Mouse (Mus musculus) ZHBTc4 (cell line): ENCODE data around the gene Mobp.

ENCODE experiments used
- DNase-seq: peaks from one replicate; pipeline ENCODE4 v3.0.0-alpha.2; 2011; ENCODE audit warnings: low read depth, low spot score

The Mobp gene

DNA sequence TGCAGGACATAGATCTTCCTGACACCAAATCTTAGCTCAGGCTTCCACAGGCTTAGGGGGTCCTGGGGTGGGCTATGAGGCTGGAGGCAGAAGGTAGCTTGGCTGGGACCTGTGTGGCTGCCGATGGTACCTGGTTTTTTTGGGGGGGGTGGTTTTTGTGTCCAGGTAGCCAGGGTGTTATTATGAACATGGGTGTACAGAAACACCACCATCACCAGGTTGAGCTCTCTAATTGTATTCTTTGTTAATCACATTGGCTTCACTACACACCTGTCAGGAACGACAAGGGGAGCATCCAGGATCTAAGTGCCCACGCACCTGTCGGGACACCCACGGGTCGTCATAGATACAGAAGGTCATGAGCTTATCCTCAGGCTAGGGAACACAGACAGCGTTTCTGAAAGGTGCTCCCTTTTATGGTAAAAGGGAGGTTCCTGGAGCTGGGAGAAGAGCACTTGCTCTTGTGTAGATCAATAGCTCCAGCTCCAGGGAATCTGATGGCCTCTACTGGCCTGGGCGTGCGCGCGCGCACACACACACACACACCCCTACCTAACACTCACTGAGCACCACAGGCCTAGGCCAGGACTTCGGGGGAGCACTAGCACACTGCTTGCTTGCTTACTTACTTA, 14.9 kb upstream of the Mobp start:
- peak; percentile 84 for DNase-seq

DNA sequence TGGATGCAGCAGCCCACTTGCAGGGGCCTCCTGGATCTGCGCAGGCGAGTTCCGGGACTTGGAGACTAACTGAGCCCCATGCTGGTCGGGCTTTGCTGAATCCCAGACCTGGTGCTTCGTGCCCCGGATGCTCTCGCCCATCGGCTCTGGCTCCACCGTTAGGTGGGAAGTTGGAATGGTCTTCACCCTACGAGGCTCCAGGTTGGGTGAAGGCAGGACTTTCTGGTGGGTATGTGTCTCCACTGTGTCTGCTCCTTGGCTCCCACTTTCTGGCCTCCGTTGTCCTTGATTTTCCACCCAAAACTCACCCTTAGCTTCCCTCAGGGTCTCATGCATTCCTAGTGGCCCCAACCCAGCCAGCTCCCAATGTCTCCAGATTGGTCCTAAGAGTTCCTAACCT, 14.1 kb upstream of the Mobp start:
- peak; percentile 56 for DNase-seq

DNA sequence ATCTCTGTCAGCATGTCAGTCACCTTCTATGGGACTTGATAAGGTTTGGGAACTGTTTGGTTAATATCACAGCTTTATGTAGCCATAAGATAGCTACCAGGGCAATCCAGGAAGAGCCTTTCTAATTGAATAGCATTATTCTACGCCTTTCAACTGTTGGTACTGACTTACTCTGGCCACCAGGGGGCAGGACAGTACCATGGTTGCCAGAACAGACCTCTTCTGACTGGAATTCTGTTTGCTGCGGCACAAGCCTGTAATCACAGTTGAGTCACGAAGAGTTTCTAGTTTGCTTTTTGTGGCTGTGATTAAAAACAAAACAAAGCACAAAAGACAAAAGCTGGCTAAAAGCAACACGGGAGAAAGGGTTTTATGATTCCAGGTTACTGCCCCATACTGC, 8.9 kb upstream of the Mobp start:
- peak; percentile 89 for DNase-seq

DNA sequence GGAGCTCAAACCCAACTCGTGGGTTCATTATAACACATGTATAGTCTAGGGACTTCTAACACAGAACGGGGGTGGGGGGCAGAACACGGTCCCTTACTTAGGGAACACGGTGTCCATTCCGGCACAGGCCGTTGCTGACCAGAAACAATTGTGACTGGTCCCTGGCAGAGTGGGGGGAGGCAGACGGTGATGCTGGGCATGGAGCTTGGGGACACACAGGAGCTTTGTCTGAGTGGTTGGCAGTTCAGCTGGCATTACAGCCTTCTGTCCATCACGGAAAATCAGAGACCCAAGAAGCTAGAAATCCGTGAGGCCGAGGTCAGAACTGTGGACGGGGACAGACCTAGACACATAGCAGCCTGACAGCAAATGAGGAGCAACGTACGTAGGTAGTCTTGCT, 5.0 kb upstream of the Mobp start:
- no peak for DNase-seq

DNA sequence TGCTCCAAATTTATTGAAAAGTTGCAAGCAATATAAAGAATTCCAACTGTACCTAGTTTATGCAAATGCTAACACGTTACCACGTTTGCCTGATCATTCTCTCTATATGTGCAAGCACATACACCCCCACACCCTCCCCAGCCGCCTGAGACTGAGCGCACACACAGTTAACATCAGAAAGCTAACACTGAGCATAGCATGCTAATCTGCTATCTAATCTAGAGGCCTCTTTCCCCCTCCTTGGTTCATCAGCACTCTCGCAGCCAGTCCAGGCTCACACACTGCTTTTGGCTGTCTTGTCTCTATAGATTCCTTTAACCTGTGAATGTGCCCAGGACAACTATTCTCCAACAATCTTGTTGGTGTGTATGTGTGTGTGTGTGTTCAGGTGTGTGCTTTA, 1.6 kb downstream of the Mobp start:
- no peak for DNase-seq

DNA sequence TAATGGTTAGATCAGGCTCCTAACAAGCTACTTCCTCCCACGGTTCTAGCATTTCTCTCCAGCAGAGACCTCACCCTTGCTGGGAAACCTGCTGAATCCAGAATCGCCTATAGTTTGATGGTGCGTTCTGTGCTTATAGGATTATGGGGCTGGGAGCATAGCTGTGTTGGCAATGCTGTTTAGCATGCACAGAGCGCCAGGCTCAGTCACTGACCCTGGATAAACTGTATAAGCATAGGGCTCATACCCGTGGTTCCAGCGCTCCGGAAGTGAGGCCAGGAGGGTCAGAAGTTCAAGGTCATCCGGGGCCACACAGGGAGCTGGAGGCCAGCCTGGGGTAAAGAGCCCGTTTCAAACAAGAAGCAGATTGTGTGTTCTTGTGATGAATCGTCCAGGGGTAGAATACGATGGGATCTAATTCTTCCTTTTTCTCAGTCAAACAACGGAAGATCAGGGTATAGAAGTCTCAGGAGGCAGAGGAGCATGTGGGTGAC, 2.4 kb downstream of the Mobp start:
- peak; percentile 82 for DNase-seq

- no peak for DNase-seq
Observed at GRCm38 (mm10) chr9:120158047-120158446, 8.5 kb downstream of the Mobp start.

GRCm38 (mm10) chr9:120163862-120164261, 14.4 kb downstream of the Mobp start:
- DNase-seq: peak; percentile 88

GRCm38 (mm10) chr9:120167826-120168225, 18.3 kb downstream of the Mobp start:
- DNase-seq: peak; percentile 53

DNA sequence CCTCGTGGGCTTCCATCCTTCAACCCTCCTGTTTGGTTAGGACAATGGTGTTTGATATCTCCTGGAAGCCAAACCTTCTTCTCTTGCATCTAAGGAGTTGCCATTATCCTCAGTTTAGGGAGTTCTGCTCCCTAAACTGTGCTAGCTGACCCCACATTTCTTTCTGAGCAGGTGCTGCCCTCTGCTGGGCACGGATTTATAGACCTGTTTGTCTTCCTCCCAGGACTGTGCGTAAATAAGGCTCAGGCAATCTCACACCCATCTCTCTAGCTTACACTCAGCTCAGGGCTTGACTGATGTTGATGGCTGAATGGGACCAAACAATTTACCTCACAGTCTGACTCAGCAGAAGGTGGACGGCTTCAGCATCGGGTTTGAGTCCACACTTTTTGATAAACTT, 21.8 kb downstream of the Mobp start:
- peak; percentile 69 for DNase-seq

DNA sequence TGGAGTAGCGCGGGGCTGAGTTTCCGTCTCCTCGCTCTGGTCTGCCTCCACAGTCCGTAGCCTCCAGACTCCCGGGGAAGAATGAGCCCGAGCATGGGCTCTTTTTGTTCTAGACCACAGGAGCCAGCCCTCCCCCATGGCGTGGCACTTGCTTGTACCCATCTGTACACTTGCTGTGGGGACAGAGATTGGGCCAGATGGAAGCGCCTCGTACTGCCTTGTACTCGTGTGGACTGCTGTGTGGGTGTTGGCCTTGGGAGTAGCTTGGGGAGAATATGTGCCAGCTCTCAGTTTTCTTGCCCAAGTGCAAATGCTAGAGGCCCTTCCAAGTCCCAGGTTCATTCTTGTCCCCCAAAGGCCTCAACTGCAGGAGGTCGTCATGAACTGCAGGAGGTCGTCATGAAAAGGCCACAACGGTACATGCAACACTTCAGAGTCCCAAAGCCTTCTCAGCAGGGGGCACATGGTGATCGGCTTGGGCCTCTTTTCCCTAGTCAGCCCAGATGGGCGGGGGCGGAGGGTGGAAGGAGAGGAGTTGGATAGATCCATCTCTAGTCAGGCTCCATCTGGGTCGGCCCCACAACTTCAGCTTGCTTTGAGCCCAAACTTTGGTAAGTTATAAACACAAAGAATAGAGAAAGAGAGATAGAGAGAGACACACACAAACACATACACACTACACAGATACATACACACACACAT, 25.1 kb downstream of the Mobp start:
- DNase-seq: peak; percentile 78

DNA sequence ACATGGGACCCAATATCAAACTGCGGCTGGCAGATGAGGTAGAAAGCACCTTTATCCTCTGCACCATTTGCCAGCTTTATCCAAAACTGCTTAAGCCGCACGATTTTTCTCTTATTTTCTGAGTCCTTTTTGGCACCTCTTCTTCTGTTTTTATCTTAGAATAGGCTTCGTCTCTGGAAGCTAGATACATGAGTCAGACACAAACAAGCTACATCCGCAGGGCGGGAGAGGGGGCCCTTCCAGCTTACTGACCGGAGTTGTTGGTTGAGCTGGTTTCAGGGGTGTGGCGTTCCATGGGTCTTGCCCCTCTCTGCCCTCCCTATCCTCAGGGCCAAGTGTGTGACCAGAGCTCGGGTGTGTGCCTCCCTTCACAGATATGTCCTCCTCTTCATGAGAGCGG, 29.3 kb downstream of the Mobp start:
- no peak for DNase-seq

GRCm38 (mm10) chr9:120184499-120184898, 35.0 kb downstream of the Mobp start:
- DNase-seq: peak; percentile 89

DNA sequence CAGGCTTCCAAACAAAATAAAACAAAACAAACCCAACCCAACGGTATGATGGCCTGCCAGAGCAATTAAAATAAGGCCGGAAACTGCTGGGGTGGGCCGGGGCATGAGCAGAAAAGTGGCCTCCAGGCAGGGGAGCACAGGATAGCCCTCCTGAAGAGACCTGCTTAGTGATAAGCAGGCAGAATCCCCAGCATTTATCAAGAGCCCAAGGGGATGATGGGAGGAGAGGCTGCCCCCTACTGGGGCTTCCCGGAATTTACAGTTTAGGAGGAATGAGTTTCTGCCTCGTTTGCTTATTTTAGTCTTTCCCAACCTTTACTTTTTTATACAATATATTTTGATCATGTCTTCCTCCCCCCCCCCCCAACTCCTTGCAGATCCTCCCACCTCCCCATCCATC, 37.3 kb downstream of the Mobp start:
- DNase-seq: peak; percentile 62

- DNase-seq: no peak
Observed at GRCm38 (mm10) chr9:120190891-120191290, 41.4 kb downstream of the Mobp start.

DNA sequence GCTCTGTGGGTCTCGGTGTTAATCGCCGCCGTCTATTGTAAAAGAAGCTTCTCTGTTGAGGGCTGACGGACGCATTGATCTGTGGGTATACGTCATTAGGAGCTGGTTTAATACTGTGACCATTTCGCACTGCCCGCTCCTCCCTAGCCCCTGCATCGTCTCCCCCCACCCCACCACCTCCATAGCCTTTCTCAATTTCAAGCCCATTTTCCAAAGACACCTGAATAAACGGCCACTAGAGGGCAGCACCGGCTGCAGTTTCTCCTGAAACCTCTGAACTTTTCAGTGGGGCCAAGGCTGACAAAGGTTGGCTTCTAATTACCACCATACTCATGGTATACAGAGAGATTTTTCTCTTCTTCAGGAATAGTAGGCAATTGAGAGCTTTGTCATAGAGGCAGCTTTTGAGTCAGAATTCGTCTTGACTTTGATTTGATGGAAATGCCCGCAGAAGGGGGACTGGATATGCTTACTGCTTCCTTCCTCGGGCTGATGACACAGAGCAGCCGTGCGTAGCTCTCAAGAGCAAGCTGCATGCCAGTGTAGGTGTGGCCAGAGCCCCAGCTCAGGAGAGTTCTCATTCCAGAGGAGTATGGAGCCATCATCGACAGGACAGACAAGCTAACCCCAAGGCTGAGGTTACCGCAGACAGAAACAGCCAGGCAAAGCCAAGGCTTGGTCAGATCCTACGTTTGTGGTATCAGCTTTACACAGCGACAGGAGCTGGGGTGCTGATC, 42.0 kb downstream of the Mobp start:
- DNase-seq: peak; percentile 91

- no peak for DNase-seq
Observed at GRCm38 (mm10) chr9:120192742-120193141, 43.2 kb downstream of the Mobp start.

DNA sequence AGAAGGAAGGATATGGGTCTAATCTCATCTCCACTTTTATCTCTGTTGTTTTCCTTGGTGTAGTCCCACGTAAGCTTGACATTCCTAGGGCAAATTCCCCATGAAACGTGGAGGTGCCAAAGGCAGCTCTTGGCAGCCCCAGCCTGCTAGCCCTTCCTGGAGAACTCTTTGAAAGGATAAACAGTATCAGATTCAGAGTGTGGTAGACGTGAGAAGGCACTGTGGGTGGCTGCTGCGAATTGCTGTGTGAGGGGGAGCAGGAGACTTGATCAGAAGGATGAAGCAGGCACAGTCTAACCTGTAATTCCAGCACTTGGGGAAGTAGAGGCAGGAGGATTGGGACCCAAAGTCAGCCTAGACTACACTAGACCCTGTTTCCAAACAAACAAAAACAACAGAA, 51.4 kb downstream of the Mobp start:
- no peak for DNase-seq

- no peak for DNase-seq
Observed at GRCm38 (mm10) chr9:120201743-120202142, 52.2 kb downstream of the Mobp start.

DNA sequence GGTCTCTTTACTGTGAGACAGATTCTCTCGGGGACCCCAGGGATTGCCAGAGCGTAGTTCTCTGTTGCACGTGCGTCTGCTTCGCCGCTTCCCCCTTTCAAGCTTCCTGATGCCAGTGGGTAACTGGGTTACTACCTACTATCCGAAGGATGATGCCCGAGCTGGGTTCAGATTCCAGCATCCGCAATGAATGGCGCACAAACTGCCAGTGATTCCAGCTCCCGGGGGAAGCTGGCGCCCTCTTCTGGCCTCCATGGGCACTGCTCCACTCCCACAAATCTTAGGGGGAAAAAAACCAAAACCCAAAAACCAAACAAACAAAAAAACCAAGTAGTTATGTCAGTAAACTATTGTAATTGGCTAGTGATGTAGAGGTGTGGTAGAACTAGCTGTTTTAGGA, 53.2 kb downstream of the Mobp start:
- peak; percentile 60 for DNase-seq

GRCm38 (mm10) chr9:120203936-120204335, 54.4 kb downstream of the Mobp start:
- DNase-seq: no peak

DNA sequence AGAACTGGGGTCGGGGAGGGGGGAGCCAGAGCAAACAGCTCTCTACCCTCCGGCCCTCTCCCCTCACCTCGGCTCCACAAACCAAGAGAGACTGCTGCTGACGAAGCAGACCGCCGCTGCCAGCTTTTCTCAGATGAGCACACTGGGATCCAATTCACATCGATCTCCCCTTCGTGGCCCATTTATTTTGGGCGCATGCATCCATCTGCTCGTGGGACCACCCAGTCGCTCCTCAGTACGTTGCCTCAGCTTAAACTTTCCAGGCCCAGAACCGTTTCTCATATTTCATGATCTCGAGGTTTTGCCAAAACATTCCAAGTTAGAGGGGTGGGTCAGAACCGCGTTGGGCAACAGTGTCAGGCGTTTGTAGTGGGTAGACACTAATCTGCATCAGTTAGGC, 57.4 kb downstream of the Mobp start:
- no peak for DNase-seq

DNA sequence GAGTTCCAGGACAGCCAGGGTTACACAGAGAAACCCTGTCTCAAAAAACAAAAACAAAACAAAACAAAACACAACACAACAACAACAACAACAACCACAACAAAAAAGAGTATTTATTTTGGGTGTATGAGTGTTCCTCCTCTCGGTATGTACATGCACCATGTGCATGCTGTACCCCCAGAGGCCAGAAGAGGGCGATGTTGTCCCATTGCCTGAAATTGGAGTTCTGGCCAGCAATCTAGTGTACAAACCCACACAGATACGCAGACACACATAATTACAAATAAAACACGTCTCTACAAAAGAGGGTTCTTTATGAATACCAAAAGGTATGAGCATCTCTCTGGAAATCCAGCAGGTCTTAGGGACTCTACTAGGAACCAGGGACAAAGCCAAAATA, 60.6 kb downstream of the Mobp start:
- DNase-seq: peak; percentile 81
